Mouse (Mus musculus) brain, embryonic 14.5 days (tissue): ENCODE results near the gene Btd. TPM values are rescaled to one million over a fixed set of nuclear protein-coding genes. Genes with fewer than 3 reads are reported as not detected.

ENCODE experiments used
- DNase-seq: peaks from one replicate; pipeline ENCODE4 v3.0.0-alpha.2; 2011; ENCODE audit warnings: low read depth
- CTCF ChIP-seq: fragments of 200-500 bp; IDR thresholded peaks from 2 replicates; pipeline ENCODE4 v1.5.1; 2012; ENCODE audit warnings: inconsistent platforms, mild to moderate bottlenecking, moderate library complexity, borderline replicate concordance; ENCODE audit not compliant: insufficient read depth, insufficient read length; ENCODE audit errors: extremely low read depth
- POLR2A ChIP-seq: fragments of 200-500 bp; IDR thresholded peaks from 2 replicates; pipeline ENCODE4 v1.6.1; 2012; ENCODE audit warnings: mild to moderate bottlenecking, inconsistent platforms, borderline replicate concordance; ENCODE audit not compliant: poor library complexity, insufficient read depth, insufficient read length, severe bottlenecking; ENCODE audit errors: extremely low read depth
- polyA plus RNA-seq: library from polyadenylated mRNA; depleted of rRNA; stranded (reverse); fragments of >200 nt; gene quantifications from 2 replicates; pipeline ENCODE4 v1.2.3, GENCODE M21; 2012

The Btd gene
- polyA plus RNA-seq, 1 experiment, result 25.2 TPM

GRCm38 (mm10) chr14:31652624-31653023 is 11.8 kb downstream of the Btd start:
- TF ChIP-seq CTCF, result no peak
- TF ChIP-seq POLR2A, result no peak

GRCm38 (mm10) chr14:31653101-31653875 is 12.5 kb downstream of the Btd start:
- no peak for TF ChIP-seq POLR2A
- TF ChIP-seq CTCF, result no peak
- DNase-seq, result no peak

More at GRCm38 (mm10) chr14:31652624-31653023, 11.8 kb downstream of the Btd start:
- DNase-seq, result no peak

GRCm38 (mm10) chr14:31654816-31655215 is 14.0 kb downstream of the Btd start:
- no peak for TF ChIP-seq CTCF
- no peak for TF ChIP-seq POLR2A
- no peak for DNase-seq

GRCm38 (mm10) chr14:31655406-31655805 is 14.6 kb downstream of the Btd start:
- TF ChIP-seq CTCF (no peak), POLR2A (no peak)
- DNase-seq, result no peak

GRCm38 (mm10) chr14:31656386-31656785 is 15.6 kb downstream of the Btd start:
- TF ChIP-seq CTCF (no peak), POLR2A (no peak)
- no peak for DNase-seq

- peak; percentile 87 for DNase-seq
- TF ChIP-seq CTCF (peak; percentile 87), POLR2A (no peak)
Observed at GRCm38 (mm10) chr14:31656857-31657645, 16.2 kb downstream of the Btd start.

- no peak for TF ChIP-seq POLR2A
- no peak for TF ChIP-seq CTCF
- peak; percentile 47 for DNase-seq
Observed at GRCm38 (mm10) chr14:31658126-31658680, 17.4 kb downstream of the Btd start.

- TF ChIP-seq POLR2A (no peak), CTCF (no peak)
- peak; percentile 88 for DNase-seq
Observed at GRCm38 (mm10) chr14:31659501-31660181, 18.8 kb downstream of the Btd start.

GRCm38 (mm10) chr14:31660312-31661093 is 19.7 kb downstream of the Btd start:
- no peak for TF ChIP-seq CTCF
- no peak for TF ChIP-seq POLR2A
- DNase-seq, result peak; percentile 92
